Mouse (Mus musculus) adipocyte (in vitro differentiated cells): ENCODE results near the gene Ercc1.
A peak's percentile ranks its signal among the peaks of the same experiment; 100 is the strongest.

Experiments used
- DNase-seq: peaks from one replicate; pipeline ENCODE4 v3.0.0-alpha.2; 2016; ENCODE audit warnings: low spot score

The Ercc1 gene

GRCm38 (mm10) chr7:19309278-19309883 is 35.2 kb upstream of the Ercc1 start:
- no peak for DNase-seq

- peak; percentile 93 for DNase-seq
Measured at GRCm38 (mm10) chr7:19309884-19310641, 34.5 kb upstream of the Ercc1 start, which contains the start of gene Fosb. Gene Fosb (minus strand): TSS chr7:19310051.

- DNase-seq: no peak
Measured at GRCm38 (mm10) chr7:19311991-19312390, 32.6 kb upstream of the Ercc1 start.

GRCm38 (mm10) chr7:19314033-19314432 is 30.5 kb upstream of the Ercc1 start:
- DNase-seq: no peak

- DNase-seq: no peak
Measured at GRCm38 (mm10) chr7:19316451-19317161, 28.0 kb upstream of the Ercc1 start.

- DNase-seq: no peak
Measured at GRCm38 (mm10) chr7:19318201-19318600, 26.4 kb upstream of the Ercc1 start.

GRCm38 (mm10) chr7:19318676-19319075 is 25.9 kb upstream of the Ercc1 start:
- no peak for DNase-seq

GRCm38 (mm10) chr7:19319458-19319857 is 25.1 kb upstream of the Ercc1 start:
- no peak for DNase-seq

GRCm38 (mm10) chr7:19319906-19320305 is 24.7 kb upstream of the Ercc1 start:
- peak; percentile 89 for DNase-seq

- DNase-seq: no peak
Measured at GRCm38 (mm10) chr7:19320637-19321036, 23.9 kb upstream of the Ercc1 start.

GRCm38 (mm10) chr7:19321464-19321863 is 23.1 kb upstream of the Ercc1 start:
- DNase-seq: no peak

GRCm38 (mm10) chr7:19322489-19322888 is 22.1 kb upstream of the Ercc1 start:
- DNase-seq: no peak

- no peak for DNase-seq
Measured at GRCm38 (mm10) chr7:19324221-19324620, 20.4 kb upstream of the Ercc1 start.

- DNase-seq: no peak
Measured at GRCm38 (mm10) chr7:19325262-19326199, 19.0 kb upstream of the Ercc1 start.

GRCm38 (mm10) chr7:19326359-19326758 is 18.2 kb upstream of the Ercc1 start:
- DNase-seq: no peak

GRCm38 (mm10) chr7:19327128-19327527 is 17.4 kb upstream of the Ercc1 start:
- DNase-seq: peak; percentile 74

- DNase-seq: no peak
Measured at GRCm38 (mm10) chr7:19327782-19328181, 16.8 kb upstream of the Ercc1 start.

- DNase-seq: no peak
Measured at GRCm38 (mm10) chr7:19328425-19328824, 16.2 kb upstream of the Ercc1 start.

- no peak for DNase-seq
Measured at GRCm38 (mm10) chr7:19331910-19332309, 12.7 kb upstream of the Ercc1 start.

GRCm38 (mm10) chr7:19332709-19333352 is 11.7 kb upstream of the Ercc1 start:
- peak; percentile 51 for DNase-seq

GRCm38 (mm10) chr7:19335583-19335982 is 9.0 kb upstream of the Ercc1 start:
- no peak for DNase-seq
